16 mouse cellular contexts compared by ENCODE assay signal in the genomic region with DNA sequence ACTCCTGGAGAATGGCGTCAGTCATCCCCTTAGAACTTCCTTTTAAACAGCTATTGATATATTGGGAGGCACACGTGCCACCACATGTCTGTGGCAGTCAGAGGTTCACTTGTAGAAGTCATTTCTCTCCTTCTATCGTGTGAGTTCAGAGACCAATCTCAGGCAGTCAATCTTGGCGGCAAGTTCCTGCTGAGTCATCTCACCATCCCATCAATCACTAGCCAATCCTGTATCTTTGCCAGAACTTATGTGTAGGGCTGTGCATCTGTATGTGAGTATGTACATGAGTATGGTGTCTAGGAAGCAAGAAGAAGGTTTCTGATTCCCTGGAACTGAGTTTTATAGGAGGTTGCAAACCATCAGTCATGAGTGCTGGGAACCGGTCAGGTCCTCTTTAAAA.
"Had no signal": no experiment of that assay in that cellular context is flagged by ENCODE, and none has a peak within 500 bp of the region (broad histone marks: within the 10 kb centered on the region; RNA-seq: fewer than 3 reads in every experiment).

No protein-coding gene starts in this region.

- ATAC-seq: midbrain, embryonic 16.5 days had no signal

- H3K4me2 ChIP-seq: lung, embryonic 14.5 days; midbrain, embryonic 12.5 days; neural tube, embryonic 13.5 days; neural tube, embryonic 15.5 days; stomach, embryonic 15.5 days had no signal

- H3K27me3 ChIP-seq: midbrain, embryonic 12.5 days; neural tube, embryonic 13.5 days; neural tube, embryonic 15.5 days; stomach, embryonic 15.5 days had no signal

- H3K36me3 ChIP-seq: midbrain, embryonic 10.5 days; midbrain, embryonic 12.5 days; neural tube, embryonic 13.5 days; neural tube, embryonic 15.5 days; stomach, embryonic 15.5 days had no signal

- H3K9me3 ChIP-seq: midbrain, embryonic 10.5 days; midbrain, embryonic 12.5 days; neural tube, embryonic 13.5 days; neural tube, embryonic 15.5 days; stomach, embryonic 15.5 days had no signal

- H3K9ac ChIP-seq: lung, embryonic 14.5 days; midbrain, embryonic 12.5 days; neural tube, embryonic 13.5 days; neural tube, embryonic 15.5 days; stomach, embryonic 15.5 days had no signal

- H3K27ac ChIP-seq: midbrain, embryonic 10.5 days; midbrain, embryonic 12.5 days; neural tube, embryonic 13.5 days; neural tube, embryonic 15.5 days; stomach, embryonic 15.5 days had no signal

- DNase-seq: lung, adult 18-20 months; lung, embryonic 14.5 days; lung, postnatal 10 days; lung, postnatal 4 days; midbrain, embryonic 14.5 days; right cerebral cortex, postnatal 14 days; thymus, adult 18-20 months; thymus, postnatal 14 days; thymus, postnatal 36 days had no signal

- H3K4me3 ChIP-seq: midbrain, embryonic 10.5 days; midbrain, embryonic 12.5 days; myocyte; neural tube, embryonic 13.5 days; neural tube, embryonic 15.5 days; stomach, embryonic 15.5 days had no signal

- H3K4me1 ChIP-seq: midbrain, embryonic 12.5 days had no signal
